Mouse (Mus musculus) granulocyte monocyte progenitor cell, adult 5-6 weeks (primary cell): Measurements from ENCODE around the gene Hoxb7. TPM values are rescaled to one million over a fixed set of nuclear protein-coding genes. Genes with fewer than 3 reads are reported as not detected.
A peak's percentile ranks its signal among the peaks of the same experiment; 100 is the strongest.

ENCODE experiments used
- ATAC-seq: replicated peaks from 2 replicates; pipeline ENCODE4 v1.8.0; 2016; ENCODE audit warnings: mild to moderate bottlenecking, moderate TSS enrichment, inconsistent platforms; ENCODE audit not compliant: poor library complexity, severe bottlenecking
- total RNA-seq, 2 experiments: library from RNA; stranded (forward) in 1 of 2; stranded (reverse) in 1 of 2; fragments of 200-712, 200-1000 nt in 1 of 2; fragments of >200 nt in 1 of 2; fragmentation: Nextera tagmentation in 1 of 2; gene quantifications; 2 replicates each; pipeline ENCODE4 v1.2.3; 2014 to 2017

Hoxb7 gene
- not detected in 2 replicates for total RNA-seq (2014; fragmentation: Nextera tagmentation)
- not detected in 2 replicates for total RNA-seq (2017)

GRCm38 (mm10) chr11:96285771-96286738 lies at the start of gene Hoxb7:
Hoxb7 (plus strand) TSS chr11:96286623.
- no peak for ATAC-seq

- ATAC-seq, result peak; percentile 37; the same call in 1 of the 2 replicates
Measured at GRCm38 (mm10) chr11:96240211-96240610, 46.2 kb upstream of the Hoxb7 start.

GRCm38 (mm10) chr11:96250901-96251300 lies 35.5 kb upstream of the Hoxb7 start:
- ATAC-seq, result no peak

- ATAC-seq, result no peak
Measured at GRCm38 (mm10) chr11:96251480-96252031, 34.9 kb upstream of the Hoxb7 start.

- ATAC-seq, result no peak
Measured at GRCm38 (mm10) chr11:96252541-96253120, 33.8 kb upstream of the Hoxb7 start.

- no peak for ATAC-seq
Measured at GRCm38 (mm10) chr11:96254221-96254620, 32.2 kb upstream of the Hoxb7 start.

- peak; percentile 37 for ATAC-seq
Measured at GRCm38 (mm10) chr11:96255111-96255995, 31.1 kb upstream of the Hoxb7 start.

GRCm38 (mm10) chr11:96255996-96256445 lies 30.4 kb upstream of the Hoxb7 start:
- no peak for ATAC-seq

GRCm38 (mm10) chr11:96257141-96257540 lies 29.3 kb upstream of the Hoxb7 start:
- ATAC-seq, result no peak

- no peak for ATAC-seq
Measured at GRCm38 (mm10) chr11:96259038-96259437, 27.4 kb upstream of the Hoxb7 start.

- ATAC-seq, result no peak
Measured at GRCm38 (mm10) chr11:96259511-96259910, 26.9 kb upstream of the Hoxb7 start.

GRCm38 (mm10) chr11:96260310-96260970 lies 26.0 kb upstream of the Hoxb7 start:
- no peak for ATAC-seq

- peak; percentile 77 for ATAC-seq
Measured at GRCm38 (mm10) chr11:96261323-96261890, 25.0 kb upstream of the Hoxb7 start.

- ATAC-seq, result no peak
Measured at GRCm38 (mm10) chr11:96262262-96262830, 24.1 kb upstream of the Hoxb7 start.

GRCm38 (mm10) chr11:96263636-96264389 lies 22.6 kb upstream of the Hoxb7 start:
- no peak for ATAC-seq

GRCm38 (mm10) chr11:96264390-96265020 lies 21.9 kb upstream of the Hoxb7 start:
- ATAC-seq, result no peak

GRCm38 (mm10) chr11:96265954-96266353 lies 20.5 kb upstream of the Hoxb7 start:
- ATAC-seq, result no peak
